Mouse (Mus musculus): ENCODE data around the gene Tsga10ip.

- TF ChIP-seq POLR2A (IDR thresholded peaks at IDR 0.05; ENCODE audit: control insufficient read depth, extremely low read depth, insufficient read depth, low read length, poor library complexity) (no peak), CTCF (IDR thresholded peaks at IDR 0.05; ENCODE audit: borderline replicate concordance, control insufficient read depth, extremely low read depth, insufficient read depth, low read length, poor library complexity) (no peak)
Measured at GRCm38 (mm10) chr19:5407133-5407532, 4.8 kb upstream of the Tsga10ip start.
